Mouse (Mus musculus) hindbrain, embryonic 15.5 days (tissue): ENCODE measurements at regions not wholly inside any gene's neighbourhood (a gene's known extent, or its start where the extent isn't known, plus 50 kb on each side); places are given as distances from the start of the nearest gene placed in this dataset.
A peak's percentile ranks its signal among the peaks of the same experiment; 100 is the strongest.

Experiments used
- ATAC-seq: fragments of 200-750 bp; cut with Nextera tagmentation; 2 replicates; pipeline ENCODE4 v1.8.0; 2017; ENCODE audit warnings: low read depth, moderate number of reproducible peaks, moderate TSS enrichment; ENCODE audit not compliant: low FRiP score
- H3K27ac ChIP-seq: fragments of 300-500 bp; sonication (generic); replicated peaks from 2 replicates; pipeline ENCODE4 v1.5.1; 2015; ENCODE audit warnings: mild to moderate bottlenecking, inconsistent platforms
- H3K27me3 ChIP-seq: fragments of 300-500 bp; sonication (generic); 2 replicates; pipeline ENCODE4 v1.6.1; 2015; ENCODE audit warnings: control low read depth, inconsistent platforms
- H3K36me3 ChIP-seq: fragments of 300-500 bp; sonication (generic); 2 replicates; pipeline ENCODE4 v1.6.1; 2015; ENCODE audit warnings: control low read depth, inconsistent platforms
- H3K4me1 ChIP-seq: fragments of 300-500 bp; sonication (generic); replicated peaks from 2 replicates; pipeline ENCODE4 v1.6.1; 2015; ENCODE audit warnings: control low read depth, inconsistent platforms
- H3K4me2 ChIP-seq: fragments of 300-500 bp; sonication (generic); 2 replicates; pipeline ENCODE4 v1.6.1; 2015; ENCODE audit warnings: moderate library complexity, mild to moderate bottlenecking, inconsistent platforms
- H3K4me3 ChIP-seq: fragments of 300-500 bp; sonication (generic); 2 replicates; pipeline ENCODE4 v1.5.1; 2015; ENCODE audit warnings: mild to moderate bottlenecking, inconsistent platforms
- H3K9ac ChIP-seq: fragments of 300-500 bp; sonication (generic); 2 replicates; pipeline ENCODE4 v1.6.1; 2015; ENCODE audit warnings: inconsistent platforms
- H3K9me3 ChIP-seq: fragments of 300-500 bp; sonication (generic); 2 replicates; pipeline ENCODE4 v1.6.1; 2016; ENCODE audit warnings: control low read depth, inconsistent platforms
- WGBS: fragments of 180-500 bp; shearing (Covaris S2); methylation state at CpG from one replicate; pipeline ENCODE4 v1.1.7; 2015; 5-methylcytosine and 5-hydroxymethylcytosine counted together

DNA sequence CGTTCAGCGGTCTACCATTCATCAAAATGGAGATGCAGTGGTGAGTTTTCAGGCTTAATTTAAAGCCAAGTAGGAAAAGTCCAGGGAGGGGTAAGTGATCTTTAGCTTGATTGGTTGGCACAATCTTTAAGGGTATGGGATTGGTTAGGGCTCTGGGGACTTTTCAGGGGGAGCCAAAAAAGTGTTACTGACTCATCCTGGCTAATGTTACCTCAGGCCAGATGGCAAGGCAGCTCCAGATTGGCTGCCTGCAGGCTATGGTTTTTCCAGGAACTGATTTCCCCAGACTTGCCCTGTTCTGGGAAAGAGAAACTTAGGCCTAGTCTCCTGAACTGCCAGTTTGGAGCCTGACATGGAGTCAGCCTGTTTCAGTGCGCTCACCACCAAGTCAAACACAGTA is 539.6 kb upstream of the Lmcd1 start:
- H3K4me3 ChIP-seq: no peak overlapping the region
- no peak for ATAC-seq
- 92% methylated on average over 3 of the region's 3 CpGs for WGBS
- H3K9me3 ChIP-seq: no peaks in the 10 kb centered on the region
- H3K9ac ChIP-seq: no peak overlapping the region
- no peaks in the 10 kb centered on the region for H3K4me1 ChIP-seq
- no peak overlapping the region for H3K27ac ChIP-seq
- H3K27me3 ChIP-seq: no peaks in the 10 kb centered on the region
- no peak overlapping the region for H3K4me2 ChIP-seq
- H3K36me3 ChIP-seq: no peaks in the 10 kb centered on the region

DNA sequence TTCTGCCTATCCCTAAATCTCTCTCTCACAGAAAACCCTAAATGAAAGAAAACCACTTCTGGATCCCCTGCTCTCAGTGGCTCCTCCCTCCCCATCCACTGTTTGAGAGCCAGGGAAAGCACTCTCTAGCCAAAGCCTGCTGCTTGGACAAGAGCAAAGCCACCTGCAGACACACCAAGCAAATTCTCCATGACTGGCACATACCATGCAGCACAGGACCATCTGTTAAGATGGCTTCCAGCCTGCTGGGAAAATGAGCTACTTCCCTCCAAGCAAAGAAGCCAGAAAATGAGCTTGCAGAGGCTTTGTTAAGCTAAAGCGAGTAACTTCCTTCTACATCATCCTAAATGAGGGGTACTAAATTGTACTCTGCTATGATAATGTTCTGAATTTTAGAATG is 534.6 kb upstream of the Lmcd1 start:
- H3K4me2 ChIP-seq: no peak overlapping the region
- H3K9me3 ChIP-seq: no peaks in the 10 kb centered on the region
- H3K36me3 ChIP-seq: no peaks in the 10 kb centered on the region
- WGBS: 71% methylated on average over 1 of the region's 1 CpGs
- H3K27me3 ChIP-seq: no peaks in the 10 kb centered on the region
- H3K9ac ChIP-seq: no peak overlapping the region
- H3K4me3 ChIP-seq: no peak overlapping the region
- peak; percentile 45; the same call in 1 of the 2 replicates for ATAC-seq
- no peak overlapping the region for H3K27ac ChIP-seq
- no peaks in the 10 kb centered on the region for H3K4me1 ChIP-seq

DNA sequence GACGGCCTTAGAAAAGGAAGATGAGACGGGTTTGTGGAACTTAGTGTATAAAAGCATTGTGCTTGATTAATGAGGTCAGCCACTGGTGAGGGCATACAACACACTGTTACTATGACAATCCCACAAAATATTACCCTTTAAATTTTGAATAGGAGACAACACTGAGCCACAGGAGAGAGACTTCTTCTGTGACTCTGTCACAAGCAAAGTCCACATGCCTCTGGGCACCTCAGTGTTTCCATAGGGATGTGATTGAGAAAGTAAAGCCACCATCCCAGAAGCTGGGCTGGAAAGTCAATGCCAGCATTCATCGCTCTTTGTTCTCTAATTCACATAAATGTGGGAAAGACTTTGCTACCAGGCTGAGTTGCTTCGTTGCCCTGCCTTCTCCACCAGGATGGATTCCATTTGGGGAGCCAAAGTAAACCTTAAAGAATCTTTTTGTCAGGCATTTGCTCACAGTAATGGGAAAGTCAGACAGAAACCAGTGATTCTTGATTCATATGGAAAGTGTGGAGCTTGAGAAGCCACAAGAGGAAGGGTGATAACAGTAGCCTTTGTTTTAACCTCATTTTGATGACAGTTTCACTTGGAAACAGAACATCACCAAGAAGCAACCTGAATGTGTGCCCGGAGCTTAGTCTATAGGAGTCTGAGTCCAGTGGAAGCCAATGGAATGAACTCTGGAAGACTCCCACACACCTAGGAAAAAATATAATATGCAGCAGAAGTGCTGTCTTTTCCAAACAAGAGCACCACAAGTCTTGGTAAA is 491.7 kb upstream of the Lmcd1 start:
- H3K36me3 ChIP-seq: no peaks in the 10 kb centered on the region
- H3K4me2 ChIP-seq: no peak overlapping the region
- ATAC-seq: peak; percentile 89
- H3K9me3 ChIP-seq: no peaks in the 10 kb centered on the region
- no peak overlapping the region for H3K4me3 ChIP-seq
- H3K27me3 ChIP-seq: no peaks in the 10 kb centered on the region
- H3K4me1 ChIP-seq: no peaks in the 10 kb centered on the region
- H3K27ac ChIP-seq: no peak overlapping the region; the same call in 1 of the 2 replicates
- no peak overlapping the region for H3K9ac ChIP-seq
- 35% methylated on average over 5 of the region's 5 CpGs for WGBS

DNA sequence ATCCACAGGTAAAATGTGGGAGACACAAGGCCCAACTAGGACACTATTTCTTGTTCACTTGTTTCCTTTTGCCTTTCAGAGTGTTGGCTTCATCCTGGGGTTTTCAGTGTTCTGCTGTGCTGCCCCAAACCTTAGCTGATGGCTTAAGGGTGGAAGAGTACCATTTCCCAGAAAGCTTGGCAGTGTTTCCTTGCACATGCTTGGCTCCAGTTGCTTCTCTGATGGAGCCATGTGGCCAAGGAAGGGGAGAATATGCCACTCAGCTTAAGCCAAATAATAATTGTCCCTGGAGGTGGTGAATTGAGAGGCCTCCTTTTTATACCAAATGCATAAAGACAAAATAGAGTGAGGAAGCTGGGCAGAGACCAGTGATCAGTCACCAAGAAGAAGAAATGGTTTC is 464.9 kb upstream of the Lmcd1 start:
- Histone ChIP-seq H3K27ac (no peak overlapping the region), H3K4me3 (no peak overlapping the region), H3K4me1 (no peaks in the 10 kb centered on the region), H3K27me3 (no peaks in the 10 kb centered on the region), H3K9ac (no peak overlapping the region), H3K4me2 (no peak overlapping the region), H3K36me3 (no peaks in the 10 kb centered on the region), H3K9me3 (0 out of 2 replicates have a peak, but pooled peaks cover 9% of the 10 kb centered on the region)
- no peak for ATAC-seq

DNA sequence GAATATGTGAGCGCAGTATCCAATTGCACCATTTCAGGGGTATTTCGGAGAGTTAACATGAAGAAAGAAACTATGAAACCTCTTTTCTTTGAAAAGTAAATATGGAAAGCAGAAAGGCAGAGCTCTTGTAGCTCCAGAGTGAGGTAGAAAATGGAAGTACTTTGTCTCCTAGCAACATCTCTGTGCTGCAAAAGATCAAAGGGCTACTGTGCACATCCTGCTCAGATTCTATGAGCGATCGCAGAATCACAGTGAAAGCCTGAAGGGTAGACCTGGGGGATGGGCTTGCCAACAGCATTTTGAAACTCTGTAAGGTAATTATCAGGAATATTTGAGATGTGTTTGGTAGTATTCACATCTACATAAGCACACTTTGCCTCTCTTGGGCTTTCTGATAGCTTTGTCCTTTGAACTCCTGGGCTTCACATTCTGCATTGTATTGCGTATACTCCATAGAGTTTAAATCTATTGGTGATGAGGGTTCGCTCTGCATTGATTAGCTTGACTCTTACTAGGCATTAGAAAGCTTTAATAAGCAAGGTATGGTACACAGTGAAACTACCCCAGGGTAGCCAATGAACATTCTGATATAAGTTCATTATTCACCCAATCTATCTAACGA is 459.5 kb upstream of the Lmcd1 start:
- Histone ChIP-seq H3K9me3 (0 out of 2 replicates have a peak, but pooled peaks cover 9% of the 10 kb centered on the region), H3K4me3 (no peak overlapping the region), H3K4me2 (no peak overlapping the region), H3K4me1 (no peaks in the 10 kb centered on the region), H3K9ac (no peak overlapping the region), H3K27me3 (no peaks in the 10 kb centered on the region), H3K36me3 (no peaks in the 10 kb centered on the region), H3K27ac (no peak overlapping the region)
- WGBS: 79% methylated on average over 7 of the region's 7 CpGs
- ATAC-seq: no peak

DNA sequence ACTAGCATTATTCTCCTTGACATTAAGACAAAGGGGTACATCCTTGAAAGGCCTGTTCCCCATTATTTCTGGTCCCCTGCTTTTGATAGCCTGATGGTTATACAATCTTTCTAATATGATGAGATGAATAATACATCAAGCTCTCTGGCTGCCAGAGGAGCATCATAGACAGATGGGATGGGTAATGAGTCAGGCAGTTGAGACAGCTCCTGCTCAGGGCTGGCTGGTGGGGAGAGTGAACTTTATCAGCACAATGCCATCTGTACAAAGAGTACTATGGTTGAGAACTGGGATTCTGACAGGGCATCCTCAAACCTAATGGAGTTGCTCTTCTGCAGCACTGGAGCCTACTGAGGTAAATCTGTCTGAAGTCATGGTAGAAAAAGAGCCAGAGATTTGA is 458.4 kb upstream of the Lmcd1 start:
- Histone ChIP-seq H3K9me3 (0 out of 2 replicates have a peak, but pooled peaks cover 9% of the 10 kb centered on the region), H3K4me1 (peaks cover under 1% of the 10 kb centered on the region), H3K27ac (no peak overlapping the region), H3K36me3 (no peaks in the 10 kb centered on the region), H3K27me3 (no peaks in the 10 kb centered on the region), H3K4me2 (no peak overlapping the region), H3K9ac (no peak overlapping the region), H3K4me3 (no peak overlapping the region)
- ATAC-seq: no peak

DNA sequence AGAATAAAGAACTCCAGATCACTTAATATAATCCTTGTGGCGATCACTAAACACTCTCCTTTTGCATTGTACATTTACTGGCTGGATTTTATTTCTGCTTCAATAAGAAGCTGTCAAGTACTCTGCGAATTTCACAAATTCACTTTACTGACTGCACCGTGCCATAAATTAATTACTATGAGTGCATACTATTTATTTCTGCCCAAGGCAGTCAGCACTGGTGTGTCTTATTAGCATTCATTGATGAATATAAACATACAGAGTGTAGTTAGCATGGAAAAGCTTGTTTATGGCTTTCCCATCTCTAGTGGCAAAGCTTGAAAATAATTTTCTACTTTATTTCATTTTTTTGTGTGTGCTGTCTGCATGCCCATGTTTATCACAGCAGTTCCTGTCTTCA is 453.3 kb upstream of the Lmcd1 start:
- H3K36me3 ChIP-seq: no peaks in the 10 kb centered on the region
- H3K27ac ChIP-seq: no peak overlapping the region
- peaks cover 7% of the 10 kb centered on the region for H3K4me1 ChIP-seq
- no peak for ATAC-seq
- H3K4me2 ChIP-seq: no peak overlapping the region
- 57% methylated on average over 3 of the region's 3 CpGs for WGBS
- no peaks in the 10 kb centered on the region for H3K27me3 ChIP-seq
- H3K4me3 ChIP-seq: no peak overlapping the region
- H3K9me3 ChIP-seq: no peaks in the 10 kb centered on the region
- no peak overlapping the region for H3K9ac ChIP-seq

DNA sequence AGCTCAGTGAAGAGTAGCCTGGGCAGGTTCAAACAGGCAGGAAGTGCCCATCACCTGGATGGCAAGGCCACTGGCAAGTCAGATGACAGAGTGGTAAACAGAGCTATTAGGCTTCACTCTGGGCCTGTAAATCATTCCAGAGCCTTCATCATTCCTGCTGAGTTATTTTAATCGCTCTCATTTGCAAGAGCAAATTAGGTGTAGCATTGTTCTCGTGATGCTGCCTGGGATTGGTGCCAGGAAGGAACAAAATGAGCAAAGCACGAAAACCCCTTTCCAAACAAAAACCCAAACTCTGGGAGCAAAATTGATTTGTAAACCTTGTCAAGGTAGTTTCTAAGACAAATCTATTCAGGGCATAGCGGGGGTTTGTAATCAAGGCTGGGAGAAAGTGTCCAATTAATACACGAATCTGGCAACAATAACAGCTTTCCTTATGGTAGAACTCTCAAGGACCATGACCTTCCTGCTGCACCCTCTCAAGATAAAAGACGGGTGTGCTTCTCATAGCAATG is 429.2 kb upstream of the Lmcd1 start:
- Histone ChIP-seq H3K4me2 (no peak overlapping the region), H3K27me3 (no peaks in the 10 kb centered on the region), H3K4me3 (no peak overlapping the region), H3K36me3 (no peaks in the 10 kb centered on the region), H3K27ac (peak overlapping the region; percentile 57), H3K9ac (no peak overlapping the region), H3K9me3 (no peaks in the 10 kb centered on the region), H3K4me1 (peaks cover 7% of the 10 kb centered on the region)
- peak; percentile 59 for ATAC-seq
- 40% methylated on average over 6 of the region's 6 CpGs for WGBS

DNA sequence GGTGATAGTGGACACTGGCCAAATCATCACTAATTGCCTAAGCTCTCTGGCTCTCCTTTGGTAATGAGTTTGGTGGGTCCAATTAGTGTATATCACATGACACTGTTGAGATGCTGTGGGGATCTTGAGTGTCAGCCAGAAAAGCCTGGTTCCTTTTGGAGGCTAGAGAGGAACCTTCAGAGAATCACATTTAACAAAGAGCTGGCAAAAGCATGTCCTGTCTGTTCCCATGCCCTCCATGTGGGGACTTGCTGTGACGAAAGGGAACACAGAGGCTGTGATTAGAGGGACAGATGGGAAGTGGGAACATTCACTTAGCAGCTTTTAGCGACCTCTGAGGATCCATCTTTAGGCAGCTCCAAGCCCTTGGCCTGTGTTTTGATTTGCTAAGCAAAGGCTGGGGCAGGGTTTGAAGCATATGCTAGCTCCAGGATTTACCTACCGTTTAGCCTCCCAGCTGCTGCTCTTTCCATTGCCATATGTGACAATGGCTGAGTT is 407.4 kb upstream of the Lmcd1 start:
- peak; percentile 92 for ATAC-seq
- H3K27ac ChIP-seq: no peak overlapping the region
- WGBS: 63% methylated on average over 3 of the region's 3 CpGs
- H3K4me2 ChIP-seq: no peak overlapping the region
- H3K4me3 ChIP-seq: no peak overlapping the region
- H3K9ac ChIP-seq: no peak overlapping the region
- no peaks in the 10 kb centered on the region for H3K36me3 ChIP-seq
- H3K27me3 ChIP-seq: no peaks in the 10 kb centered on the region
- no peaks in the 10 kb centered on the region for H3K9me3 ChIP-seq
- no peaks in the 10 kb centered on the region for H3K4me1 ChIP-seq

DNA sequence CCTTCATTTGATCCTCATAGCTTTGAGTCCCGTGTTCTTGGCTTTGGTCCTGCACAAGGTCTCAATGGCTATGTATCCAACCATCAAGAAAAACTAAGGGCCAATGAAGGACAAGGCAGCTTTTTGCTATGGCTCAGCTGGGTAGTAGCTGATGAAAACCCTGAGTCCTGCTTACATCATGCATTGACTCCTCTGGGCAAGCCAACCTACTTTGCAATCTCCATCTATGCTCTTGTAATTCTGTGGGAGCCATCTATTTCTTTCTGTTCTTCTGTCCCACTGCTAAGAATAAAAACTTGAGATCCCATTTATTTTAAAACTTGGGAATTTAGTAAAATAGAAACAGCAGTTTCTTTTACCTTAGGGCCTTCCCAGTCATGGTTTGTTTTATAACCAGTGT is 391.0 kb upstream of the Lmcd1 start:
- no peak for ATAC-seq
- Histone ChIP-seq H3K27me3 (no peaks in the 10 kb centered on the region), H3K36me3 (no peaks in the 10 kb centered on the region), H3K4me3 (no peak overlapping the region), H3K4me1 (no peaks in the 10 kb centered on the region), H3K4me2 (no peak overlapping the region), H3K9me3 (no peaks in the 10 kb centered on the region), H3K9ac (no peak overlapping the region), H3K27ac (no peak overlapping the region)
- WGBS: 82% methylated on average over 1 of the region's 1 CpGs

DNA sequence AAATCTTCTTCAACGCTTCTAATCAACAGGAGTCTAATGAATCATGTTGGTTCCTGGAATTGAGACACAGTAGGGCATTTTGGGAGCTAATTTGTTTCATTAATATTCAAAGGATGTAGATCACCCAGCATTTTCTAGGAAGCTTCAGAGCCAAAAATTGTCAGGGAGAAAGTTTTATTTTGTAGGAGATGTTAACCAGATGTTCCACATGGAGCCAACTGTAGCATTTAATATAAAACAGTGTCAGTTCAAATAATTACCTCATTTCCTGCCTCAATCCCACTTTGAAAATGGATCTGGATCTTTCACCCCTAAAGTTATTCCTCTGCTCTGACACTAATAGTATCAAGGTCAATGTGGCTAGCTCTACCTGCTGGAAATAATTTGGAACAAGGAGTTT is 389.6 kb upstream of the Lmcd1 start:
- Histone ChIP-seq H3K27me3 (no peaks in the 10 kb centered on the region), H3K4me3 (no peak overlapping the region), H3K36me3 (no peaks in the 10 kb centered on the region), H3K4me2 (no peak overlapping the region), H3K4me1 (no peaks in the 10 kb centered on the region), H3K9ac (no peak overlapping the region), H3K9me3 (no peaks in the 10 kb centered on the region), H3K27ac (no peak overlapping the region)
- WGBS: 65% methylated on average over 1 of the region's 1 CpGs
- ATAC-seq: no peak

DNA sequence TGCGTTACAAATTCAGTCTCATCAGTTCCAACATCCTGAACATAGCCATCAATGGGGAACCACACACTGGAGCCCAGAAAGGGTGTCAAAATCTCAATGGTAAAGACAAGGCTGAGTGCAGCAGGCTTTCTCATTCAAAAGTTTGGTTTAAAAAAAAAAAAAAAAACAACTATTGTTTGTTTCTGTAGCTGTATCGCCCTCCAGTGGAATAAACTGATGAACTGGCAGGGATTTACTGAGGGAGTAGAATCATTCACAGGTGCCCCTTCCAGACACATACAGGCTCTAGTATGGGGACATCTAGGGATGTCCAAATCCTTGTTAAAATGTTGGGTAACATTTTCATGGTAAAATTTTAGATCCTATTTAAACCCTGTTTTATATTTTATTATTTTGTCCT is 361.6 kb upstream of the Lmcd1 start:
- H3K4me1 ChIP-seq: peaks cover 5% of the 10 kb centered on the region
- no peak overlapping the region for H3K9ac ChIP-seq
- H3K27me3 ChIP-seq: no peaks in the 10 kb centered on the region
- H3K9me3 ChIP-seq: no peaks in the 10 kb centered on the region
- no peak overlapping the region for H3K27ac ChIP-seq
- H3K4me3 ChIP-seq: no peak overlapping the region
- ATAC-seq: no peak
- WGBS: 53% methylated on average over 2 of the region's 2 CpGs
- no peaks in the 10 kb centered on the region for H3K36me3 ChIP-seq
- H3K4me2 ChIP-seq: no peak overlapping the region
